Mouse (Mus musculus): ENCODE data around the gene Cltrn. TPM values are rescaled to one million over a fixed set of nuclear protein-coding genes. Genes with fewer than 3 reads are reported as not detected.

Cltrn gene
- total and polyA plus RNA-seq, 3 experiments: not detected

- no peak overlapping the region for H3K4me3 ChIP-seq (replicated peaks in 1 of 3; ENCODE audit: low read depth in 2 of 3, low read length in 2 of 3, poor library complexity in 1 of 3)
- H3K9me3 ChIP-seq (replicated peaks; ENCODE audit: low read length): no peaks in the 10 kb centered on the region
- H3K27me3 ChIP-seq (replicated peaks): no peaks in the 10 kb centered on the region
- no peak overlapping the region for H3K27ac ChIP-seq (ENCODE audit: insufficient read depth, low read depth)
- in situ Hi-C loops (cut with MboI; ENCODE audit: low pct_ligation_motif_present, low pct_unique_long_range_greater_than_20kb, low sequenced_read_pairs): no loop called here
- dilution Hi-C loops (cut with MboI; ENCODE audit: extremely low pct_ligation_motif_present, extremely low pct_unique_long_range_greater_than_20kb, low sequenced_read_pairs): no loop called here
- TF ChIP-seq MXI1 (IDR thresholded peaks at IDR 0.05; ENCODE audit: low read depth, low read length) (no peak), E2F4 (IDR thresholded peaks at IDR 0.05; ENCODE audit: insufficient replicate concordance, low read depth, low read length) (no peak), CHD2 (IDR thresholded peaks at IDR 0.05; ENCODE audit: low read length) (no peak), TCF12 (IDR thresholded peaks at IDR 0.05; ENCODE audit: low read depth, low read length) (no peak), EP300 (IDR thresholded peaks at IDR 0.05; ENCODE audit: low read length) (no peak), SMC3 (IDR thresholded peaks at IDR 0.05; ENCODE audit: low read depth, low read length) (no peak), BHLHE40 (IDR thresholded peaks at IDR 0.05; ENCODE audit: low read depth, low read length) (no peak), ZKSCAN1 (IDR thresholded peaks at IDR 0.05; ENCODE audit: borderline replicate concordance, low read depth, low read length) (no peak), MAZ (IDR thresholded peaks at IDR 0.05; ENCODE audit: low read depth, low read length) (no peak), ZMIZ1 (IDR thresholded peaks at IDR 0.05; ENCODE audit: low read depth, low read length) (no peak), NELFE (IDR thresholded peaks at IDR 0.05; ENCODE audit: low read depth, low read length) (no peak), NRF1 (IDR thresholded peaks at IDR 0.05; ENCODE audit: low read depth, low read length) (no peak), MYC (IDR thresholded peaks at IDR 0.05; ENCODE audit: low read depth, low read length) (no peak), POLR2A (IDR thresholded peaks at IDR 0.05; ENCODE audit: low read depth, low read length) (no peak), USF2 (conservative IDR thresholded peaks at IDR 0.05; ENCODE audit: low read depth, low read length) (no peak)
- no peaks in the 10 kb centered on the region for H3K36me3 ChIP-seq (replicated peaks in 1 of 2; ENCODE audit: control insufficient read depth in 1 of 2, insufficient read depth in 1 of 2, low read length in 1 of 2)
- no peak overlapping the region for H3K4me2 ChIP-seq (ENCODE audit: insufficient read depth, low read depth, poor library complexity, severe bottlenecking)
- no peak overlapping the region for H3K9ac ChIP-seq (ENCODE audit: insufficient read depth, low read depth)
- H3K4me1 ChIP-seq (ENCODE audit: control insufficient read depth in 1 of 2, insufficient read depth in 2 of 2): no peaks in the 10 kb centered on the region
- no peak for DNase-seq (ENCODE audit: extremely low read depth)
- no peaks in the 10 kb centered on the region for H3K79me2 ChIP-seq (replicated peaks; ENCODE audit: control insufficient read depth, extremely low read depth, insufficient read depth, poor library complexity, severe bottlenecking)
Measured at GRCm38 (mm10) chrX:164153606-164154005, 65.0 kb downstream of the Cltrn start.

- no peak for TF ChIP-seq TCF12 (IDR thresholded peaks at IDR 0.05; ENCODE audit: low read depth, low read length)
- TF ChIP-seq PAX5 (IDR thresholded peaks at IDR 0.05; ENCODE audit: low read length): no peak
- TF ChIP-seq ZKSCAN1 (IDR thresholded peaks at IDR 0.05; ENCODE audit: borderline replicate concordance, low read depth, low read length): no peak
- TF ChIP-seq CHD1 (IDR thresholded peaks at IDR 0.05; ENCODE audit: low read depth, low read length): no peak
- no peak for TF ChIP-seq POLR2AphosphoS2 (IDR thresholded peaks at IDR 0.05; ENCODE audit: low read depth, low read length)
- TF ChIP-seq MXI1 (IDR thresholded peaks at IDR 0.05; ENCODE audit: low read depth, low read length): no peak
- no peak for TF ChIP-seq ETS1 (conservative IDR thresholded peaks at IDR 0.05; ENCODE audit: low read depth, low read length)
- Histone ChIP-seq H3K4me2 (ENCODE audit: insufficient read depth, low read depth, poor library complexity, severe bottlenecking) (no peak overlapping the region), H3K27me3 (replicated peaks) (no peaks in the 10 kb centered on the region), H3K27ac (ENCODE audit: insufficient read depth, low read depth) (no peak overlapping the region), H3K79me2 (replicated peaks; ENCODE audit: control insufficient read depth, extremely low read depth, insufficient read depth, poor library complexity, severe bottlenecking) (no peaks in the 10 kb centered on the region), H3K9ac (ENCODE audit: insufficient read depth, low read depth) (no peak overlapping the region), H3K4me1 (ENCODE audit: control insufficient read depth in 1 of 2, insufficient read depth in 2 of 2) (no peaks in the 10 kb centered on the region), H3K9me3 (replicated peaks; ENCODE audit: low read length) (no peaks in the 10 kb centered on the region), H3K4me3 (replicated peaks in 1 of 3; ENCODE audit: low read depth in 2 of 3, low read length in 2 of 3, poor library complexity in 1 of 3) (no peak overlapping the region), H3K36me3 (replicated peaks in 1 of 2; ENCODE audit: control insufficient read depth in 1 of 2, insufficient read depth in 1 of 2, low read length in 1 of 2) (no peaks in the 10 kb centered on the region)
- DNase-seq (ENCODE audit: extremely low read depth): no peak
- in situ Hi-C loops (cut with MboI; ENCODE audit: low pct_ligation_motif_present, low pct_unique_long_range_greater_than_20kb, low sequenced_read_pairs) (no loop called here), dilution Hi-C loops (cut with MboI; ENCODE audit: extremely low pct_ligation_motif_present, extremely low pct_unique_long_range_greater_than_20kb, low sequenced_read_pairs) (no loop called here)
Measured at GRCm38 (mm10) chrX:164154594-164154993, 66.0 kb downstream of the Cltrn start.
